Mouse (Mus musculus) kidney, postnatal 0 days (tissue): Measurements from ENCODE around the gene Fam114a1. TPM values are rescaled to one million over a fixed set of nuclear protein-coding genes. Genes with fewer than 3 reads are reported as not detected.
A peak's percentile ranks its signal among the peaks of the same experiment; 100 is the strongest.

ENCODE experiments used
- ATAC-seq: fragments of 200-750 bp; cut with Nextera tagmentation; replicated peaks from 2 replicates; pipeline ENCODE4 v1.8.0; 2017; ENCODE audit warnings: low read depth, moderate number of reproducible peaks, moderate TSS enrichment, moderate library complexity; ENCODE audit not compliant: low FRiP score
- DNase-seq: peaks from one replicate; pipeline ENCODE4 v3.0.0-alpha.2; 2016; ENCODE audit warnings: low spot score
- H3K27ac ChIP-seq: fragments of 300-500 bp; sonication (generic); 2 replicates; pipeline ENCODE4 v1.5.1; 2014; ENCODE audit warnings: mild to moderate bottlenecking
- H3K27me3 ChIP-seq: fragments of 300-500 bp; sonication (generic); 2 replicates; pipeline ENCODE4 v1.6.1; 2014; ENCODE audit warnings: low read length, mixed read lengths; ENCODE audit not compliant: insufficient read depth
- H3K36me3 ChIP-seq: fragments of 300-500 bp; sonication (generic); 2 replicates; pipeline ENCODE4 v1.6.1; 2014; ENCODE audit warnings: low read length, mixed read lengths; ENCODE audit not compliant: insufficient read depth
- H3K4me1 ChIP-seq: fragments of 300-500 bp; sonication (generic); replicated peaks from 2 replicates; pipeline ENCODE4 v1.6.1; 2014; ENCODE audit warnings: antibody characterized with exemption, low read length, mixed read lengths; ENCODE audit not compliant: insufficient read depth
- H3K4me2 ChIP-seq: fragments of 300-500 bp; sonication (generic); 2 replicates; pipeline ENCODE4 v1.6.1; 2014; ENCODE audit warnings: mild to moderate bottlenecking, low read length, moderate library complexity, mixed read lengths
- H3K4me3 ChIP-seq: fragments of 300-500 bp; sonication (generic); replicated peaks from 2 replicates; pipeline ENCODE4 v1.5.1; 2014; ENCODE audit warnings: low read depth, low read length
- H3K9ac ChIP-seq: fragments of 300-500 bp; sonication (generic); 2 replicates; pipeline ENCODE4 v1.6.1; 2014; ENCODE audit warnings: low read depth, low read length
- H3K9me3 ChIP-seq: fragments of 300-500 bp; sonication (generic); replicated peaks from 2 replicates; pipeline ENCODE4 v1.6.1; 2016; ENCODE audit warnings: low read length, inconsistent platforms, mixed read lengths
- CTCF ChIP-seq: IDR thresholded peaks from 2 replicates; pipeline ENCODE4 v1.5.1; 2016; ENCODE audit warnings: antibody characterized with exemption, low read depth, mild to moderate bottlenecking, moderate library complexity
- WGBS: fragments of 180-500 bp; shearing (Covaris S2); extraction: QIAGEN DNeasy Blood & Tissue Kit; methylation state at CpG from one replicate; pipeline ENCODE4 v1.1.7; 2014; 5-methylcytosine and 5-hydroxymethylcytosine counted together
- polyA plus RNA-seq: library from polyadenylated mRNA; unstranded; fragments of >200 nt; fragmentation: Nextera tagmentation; extraction: Ambion mirVana; gene quantifications from 2 replicates; pipeline ENCODE4 v1.2.1, GENCODE M21; 2015

The Fam114a1 gene
- polyA plus RNA-seq, 1 experiment from 2014 or later, result 28.9 TPM

DNA sequence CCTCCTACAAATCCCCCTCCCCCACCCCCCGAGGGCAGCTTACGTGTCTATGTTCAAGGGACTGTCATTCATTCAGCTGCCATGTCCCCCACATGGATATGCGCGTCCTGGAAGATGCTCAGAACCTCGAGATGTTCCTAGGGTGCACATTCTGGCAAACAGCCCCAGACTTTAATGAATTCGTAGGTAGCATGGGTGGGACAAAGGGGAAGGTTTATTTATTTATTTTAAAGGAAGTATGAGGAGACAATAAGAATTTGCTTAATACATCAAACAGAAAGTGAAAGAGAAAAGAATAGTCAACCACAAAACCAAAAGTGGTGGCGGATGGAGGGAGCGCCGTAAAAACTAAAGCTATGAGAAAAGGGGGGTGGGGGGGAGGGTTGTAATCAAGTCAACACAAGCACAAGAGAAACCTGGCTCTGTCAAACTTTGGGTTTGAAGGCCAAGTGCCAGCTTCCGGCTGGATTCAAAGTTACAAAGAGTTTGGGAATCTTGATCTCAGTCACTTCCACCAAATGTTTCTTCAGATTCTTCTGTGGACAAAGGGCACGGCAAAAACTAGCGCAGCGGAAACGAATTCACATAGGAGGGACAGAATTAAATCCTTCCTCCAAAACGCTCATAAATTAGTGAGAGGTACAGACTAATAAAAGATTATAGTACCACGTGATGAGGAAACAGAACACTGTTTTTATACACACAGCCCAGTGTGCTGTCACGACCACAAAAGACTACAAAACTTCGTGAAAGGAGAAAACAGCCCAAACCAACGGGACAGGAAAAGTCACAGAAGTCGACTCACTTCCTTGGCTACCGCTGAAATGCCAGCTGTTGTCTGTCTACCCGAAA lies 10.7 kb upstream of the Fam114a1 start:
- 62% methylated on average over 22 of the region's 22 CpGs for WGBS
- H3K4me2 ChIP-seq, result peak overlapping the region; percentile 38
- ATAC-seq, result 0 out of 2 replicates have a peak, but pooled peaks have one; percentile 40

DNA sequence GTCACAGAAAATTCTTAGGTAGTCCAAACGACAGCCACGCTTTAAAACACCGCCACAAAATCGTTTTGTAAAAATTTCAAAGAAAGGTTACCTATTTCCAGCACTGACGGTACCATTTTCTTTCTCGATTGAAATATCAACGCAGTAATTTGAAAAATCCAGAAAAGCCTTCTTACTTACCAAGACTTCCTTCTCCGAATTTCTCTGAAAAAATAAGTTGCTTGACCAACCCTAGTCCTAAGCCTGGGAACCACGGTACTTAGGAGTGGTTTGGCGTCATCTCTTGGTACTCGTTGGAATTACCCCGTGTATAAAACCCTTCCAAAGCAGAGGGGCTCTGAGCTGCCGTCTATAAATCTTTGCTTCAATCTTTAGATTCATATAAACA lies 10.0 kb upstream of the Fam114a1 start, which contains the start of gene Tlr6:
TSS of gene Tlr6 (minus strand) at position 255 of the 388 bp plus-strand sequence.
- Histone ChIP-seq H3K27me3 (no peaks in the 10 kb centered on the region), H3K9ac (no peak within 1 kb of the TSS), H3K4me3 (0 out of 2 replicates have a peak within 1 kb of the TSS, but pooled peaks have one; percentile 5), H3K36me3 (no peaks in the 10 kb centered on the region), H3K4me2 (peak within 1 kb of the TSS; percentile 38), H3K9me3 (no peaks in the 10 kb centered on the region), H3K27ac (peak within 1 kb of the TSS; percentile 37; the same call in 1 of the 2 replicates), H3K4me1 (no peaks in the 10 kb centered on the region)
- peak; percentile 52 for TF ChIP-seq CTCF
- ATAC-seq (no peak), DNase-seq (peak; percentile 67)
- 73% methylated on average over 13 of the region's 13 CpGs for WGBS

More for the DNA sequence above, 10.7 kb upstream of the Fam114a1 start:
- Histone ChIP-seq H3K4me1 (no peaks in the 10 kb centered on the region), H3K4me3 (0 out of 2 replicates have a peak overlapping the region, but pooled peaks have one; percentile 5), H3K36me3 (no peaks in the 10 kb centered on the region), H3K27me3 (no peaks in the 10 kb centered on the region), H3K9me3 (no peaks in the 10 kb centered on the region), H3K9ac (no peak overlapping the region), H3K27ac (peak overlapping the region; percentile 37; the same call in 1 of the 2 replicates)
- peak; percentile 74 for DNase-seq
- TF ChIP-seq CTCF, result no peak

DNA sequence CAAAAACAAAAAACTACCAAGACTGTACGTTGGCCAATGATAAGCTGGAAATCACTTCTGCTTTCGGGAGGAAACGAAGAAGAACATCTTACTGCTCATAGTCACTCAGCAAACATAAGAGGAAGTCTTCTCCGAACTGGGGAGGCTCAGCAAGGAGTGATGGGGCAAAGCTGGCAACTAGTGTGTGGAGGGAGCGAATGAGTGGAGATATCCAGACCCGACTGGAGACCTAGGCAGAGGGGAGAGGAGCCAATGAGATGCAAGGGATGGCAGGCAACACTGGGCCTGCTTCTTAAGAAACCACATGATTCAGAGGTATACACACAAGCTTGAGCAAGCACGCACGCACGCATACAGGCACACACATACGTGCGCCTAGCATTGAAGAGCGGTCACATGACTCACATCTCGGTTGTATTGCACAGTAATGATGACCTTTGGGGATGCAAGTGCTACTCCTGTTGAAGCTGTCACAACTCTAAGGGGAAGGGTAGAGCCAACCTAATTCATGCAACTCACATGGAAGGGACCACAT lies 8.9 kb upstream of the Fam114a1 start:
- Histone ChIP-seq H3K4me1 (no peaks in the 10 kb centered on the region), H3K27me3 (no peaks in the 10 kb centered on the region), H3K27ac (no peak overlapping the region), H3K36me3 (no peaks in the 10 kb centered on the region), H3K4me2 (no peak overlapping the region), H3K4me3 (no peak overlapping the region), H3K9ac (no peak overlapping the region), H3K9me3 (no peaks in the 10 kb centered on the region)
- ATAC-seq (no peak), DNase-seq (no peak)
- no peak for TF ChIP-seq CTCF
- WGBS, result 92% methylated on average over 13 of the region's 13 CpGs

DNA sequence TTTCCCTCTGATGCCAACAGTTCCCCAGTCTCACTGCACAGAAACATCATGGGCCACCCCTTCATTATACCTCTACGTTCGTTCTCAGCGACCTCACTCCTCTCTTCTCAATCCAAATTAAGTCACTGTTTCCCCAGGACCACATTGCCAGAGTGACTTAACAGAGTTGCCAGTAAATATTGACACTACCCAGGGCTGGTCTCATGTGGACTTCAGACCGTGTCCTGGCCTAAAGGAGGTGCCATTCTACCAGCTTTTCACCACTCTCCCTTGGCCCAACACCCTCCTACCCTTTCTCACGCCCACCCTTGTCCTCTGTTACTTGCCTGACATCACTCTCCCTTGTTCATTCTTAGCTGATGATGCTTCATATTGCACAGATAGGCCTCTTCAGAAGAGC lies 6.6 kb upstream of the Fam114a1 start:
- H3K4me1 ChIP-seq, result no peaks in the 10 kb centered on the region
- H3K27me3 ChIP-seq, result no peaks in the 10 kb centered on the region
- H3K27ac ChIP-seq, result no peak overlapping the region
- no peak overlapping the region for H3K9ac ChIP-seq
- 85% methylated on average over 5 of the region's 5 CpGs for WGBS
- no peak overlapping the region for H3K4me2 ChIP-seq
- H3K9me3 ChIP-seq, result no peaks in the 10 kb centered on the region
- TF ChIP-seq CTCF, result no peak
- H3K4me3 ChIP-seq, result no peak overlapping the region
- ATAC-seq, result no peak
- DNase-seq, result no peak
- H3K36me3 ChIP-seq, result no peaks in the 10 kb centered on the region

DNA sequence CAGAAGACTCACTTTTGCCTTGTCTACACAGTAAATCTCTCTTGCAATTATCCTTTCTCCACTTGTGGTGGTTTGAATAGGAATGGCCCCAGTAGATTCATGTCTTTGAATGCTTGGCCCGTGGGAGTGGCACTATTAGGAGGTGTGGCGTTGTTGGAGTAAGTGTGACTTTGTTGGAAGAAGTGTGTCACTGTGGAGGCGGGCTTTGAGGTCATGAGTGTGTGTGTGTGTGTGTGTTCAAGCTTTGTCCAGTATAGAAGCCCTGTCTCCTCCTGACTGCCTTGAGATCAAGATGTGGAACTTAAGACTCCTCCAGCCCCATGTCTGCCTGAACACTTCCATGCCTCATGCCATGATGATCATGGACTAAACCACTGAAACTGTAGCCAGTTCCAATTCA lies 6.1 kb upstream of the Fam114a1 start:
- Histone ChIP-seq H3K9me3 (no peaks in the 10 kb centered on the region), H3K4me3 (no peak overlapping the region), H3K27me3 (no peaks in the 10 kb centered on the region), H3K4me2 (no peak overlapping the region), H3K36me3 (no peaks in the 10 kb centered on the region), H3K9ac (no peak overlapping the region), H3K27ac (no peak overlapping the region), H3K4me1 (no peaks in the 10 kb centered on the region)
- DNase-seq, result no peak
- TF ChIP-seq CTCF, result no peak
- ATAC-seq, result no peak
- WGBS, result 83% methylated on average over 3 of the region's 3 CpGs

DNA sequence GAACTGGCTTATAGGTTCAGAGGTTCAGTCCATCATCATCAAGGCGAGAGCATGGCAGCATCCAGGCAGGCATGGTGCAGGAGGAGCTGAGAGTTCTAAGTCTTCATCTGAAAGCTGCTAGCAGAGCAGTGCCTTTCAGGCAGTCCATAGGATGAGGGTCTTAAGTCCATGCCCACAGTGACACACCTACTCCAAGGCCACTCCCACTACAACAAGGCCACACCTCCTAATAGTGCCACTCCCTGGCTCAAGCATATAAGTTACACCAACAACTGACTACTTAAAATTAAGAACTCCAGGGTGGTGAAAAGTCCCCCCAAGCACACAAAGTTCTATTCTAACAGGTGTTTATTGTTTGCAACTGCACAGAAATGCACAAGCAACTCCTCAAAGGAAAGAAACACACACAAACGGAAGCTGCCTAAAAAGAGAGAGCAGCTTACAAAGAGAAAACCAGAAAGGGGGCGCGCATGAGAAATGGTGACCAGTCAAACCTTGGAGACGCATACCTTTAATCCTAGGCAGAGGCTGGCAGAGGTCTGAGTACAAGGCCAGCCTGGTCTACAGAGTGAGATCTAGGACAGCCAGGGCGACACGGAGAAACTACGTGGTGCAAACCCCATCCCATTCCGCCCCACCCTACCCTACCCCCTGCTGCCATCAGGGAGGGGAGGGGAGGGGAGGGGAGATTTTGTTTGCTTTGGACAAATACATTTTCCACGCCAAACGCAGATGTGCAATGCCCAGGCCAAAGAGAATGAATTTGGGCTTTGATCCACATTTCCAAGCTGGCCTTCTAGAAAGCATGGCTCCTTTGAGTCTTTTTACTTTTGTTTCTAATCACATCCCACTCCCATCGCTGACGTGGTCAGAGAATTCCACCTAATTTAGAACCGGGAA lies 660 bp upstream of the Fam114a1 start:
- DNase-seq, result peak; percentile 65
- no peaks in the 10 kb centered on the region for H3K36me3 ChIP-seq
- 7% methylated on average over 14 of the region's 14 CpGs for WGBS
- H3K4me1 ChIP-seq, result no peaks in the 10 kb centered on the region; the same call in 1 of the 2 replicates
- no peaks in the 10 kb centered on the region for H3K27me3 ChIP-seq
- H3K4me2 ChIP-seq, result peak overlapping the region; percentile 84
- TF ChIP-seq CTCF, result no peak; the same call in 1 of the 2 replicates
- peak; percentile 71 for ATAC-seq
- H3K4me3 ChIP-seq, result peak overlapping the region; percentile 79
- peak overlapping the region; percentile 90 for H3K9ac ChIP-seq
- H3K9me3 ChIP-seq, result no peaks in the 10 kb centered on the region
- peak overlapping the region; percentile 83 for H3K27ac ChIP-seq
